Mouse (Mus musculus): ENCODE measurements around the gene Scd1. TPM values are rescaled to one million over a fixed set of nuclear protein-coding genes. Genes with fewer than 3 reads are reported as not detected.

Gene Scd1
- polyA plus RNA-seq (2016; fragmentation: Nextera tagmentation; extraction: Ambion mirVana), result 15.3 and 17.9 TPM in 2 replicates

DNA sequence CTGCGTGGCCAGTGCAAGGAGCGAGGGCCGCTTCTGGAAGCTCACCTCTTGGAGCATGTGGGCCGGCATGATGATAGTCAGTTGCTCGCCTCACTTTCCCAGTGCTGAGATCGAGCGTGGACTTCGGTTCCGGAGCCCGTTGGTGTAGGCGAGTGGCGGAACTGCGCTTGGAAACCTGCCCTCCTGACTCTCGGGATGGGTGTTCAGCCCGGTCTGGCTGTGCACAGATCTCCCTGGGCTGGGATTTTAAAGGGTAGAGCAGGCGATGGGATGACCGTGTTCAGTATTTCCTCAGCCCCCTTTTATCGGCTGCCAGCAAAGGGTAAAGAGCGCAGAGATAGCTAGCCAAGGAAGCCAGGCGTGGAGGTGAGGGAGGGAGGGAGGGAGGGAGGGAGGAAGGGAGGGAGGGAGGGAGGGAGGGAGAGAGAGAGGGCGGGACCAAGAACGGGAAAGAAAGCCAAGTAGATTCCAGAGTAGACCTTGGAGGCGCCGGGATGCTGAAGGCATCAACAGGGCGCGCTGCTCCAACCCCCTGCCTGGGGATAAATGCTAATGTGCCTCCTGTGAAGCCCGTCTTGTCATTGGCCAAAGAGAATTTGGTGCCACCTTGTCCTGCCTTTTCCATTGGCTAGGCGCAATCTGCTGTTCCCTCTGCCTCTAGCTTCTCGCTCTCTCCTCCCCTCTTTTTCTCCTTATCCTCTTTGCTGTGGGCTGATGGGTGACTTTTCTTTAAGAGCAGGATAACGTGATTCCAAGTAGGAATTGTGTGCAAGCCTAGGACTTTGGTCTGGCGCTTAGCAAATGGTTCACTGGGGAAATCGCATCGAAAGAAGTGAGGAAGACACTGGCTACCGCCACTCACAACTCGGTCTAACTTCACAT is at the start of gene Scd1:
Gene Scd1, minus strand, starts transcription at position 539 of the 882 bp plus-strand sequence.
- peak; percentile 90 for DNase-seq (ENCODE audit: low spot score)
- H3K9me3 ChIP-seq, result no peaks in the 10 kb centered on the region
- peak within 1 kb of the TSS; percentile 89 for H3K27ac ChIP-seq (replicated peaks)
- peak within 1 kb of the TSS; percentile 64 for H3K4me3 ChIP-seq
- H3K36me3 ChIP-seq (replicated peaks), result peaks cover 36% of the 10 kb centered on the region
- H3K27me3 ChIP-seq (replicated peaks; ENCODE audit: low read depth, poor library complexity, severe bottlenecking), result peaks cover 12% of the 10 kb centered on the region; the same call in 1 of the 2 replicates
- WGBS, result under 1% methylated on average over 34 of the region's 35 CpGs
- H3K4me1 ChIP-seq, result peaks cover 32% of the 10 kb centered on the region

DNA sequence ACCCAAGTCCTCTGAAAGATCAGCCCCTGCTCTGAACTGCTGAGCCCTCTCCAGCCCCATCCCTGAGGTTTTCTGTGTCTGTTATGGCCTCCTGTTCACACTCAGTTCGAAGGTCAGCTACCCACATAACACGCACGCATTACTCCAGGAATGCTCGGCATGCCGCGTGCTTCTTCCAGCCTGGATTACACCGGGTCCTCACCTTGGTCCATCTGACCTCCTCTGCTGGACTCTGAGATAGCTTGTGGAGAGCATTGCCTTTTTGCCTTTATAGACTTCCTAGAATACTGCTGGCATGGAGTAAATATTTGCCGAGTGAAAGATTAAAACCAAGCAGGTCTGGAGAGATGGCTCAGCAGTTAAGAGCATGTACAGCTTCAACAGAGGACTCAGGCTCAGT is 47.7 kb upstream of the Scd1 start:
- Histone ChIP-seq H3K9me3 (no peaks in the 10 kb centered on the region), H3K4me1 (peaks cover 7% of the 10 kb centered on the region; the same call in 1 of the 2 replicates), H3K27me3 (replicated peaks; ENCODE audit: low read depth, poor library complexity, severe bottlenecking) (no peaks in the 10 kb centered on the region), H3K4me3 (no peak overlapping the region), H3K36me3 (replicated peaks) (no peaks in the 10 kb centered on the region), H3K27ac (replicated peaks) (no peak overlapping the region)
- no peak for DNase-seq (ENCODE audit: low spot score)
- whole genome bisulfite sequencing, result 84% methylated on average over 8 of the region's 8 CpGs

DNA sequence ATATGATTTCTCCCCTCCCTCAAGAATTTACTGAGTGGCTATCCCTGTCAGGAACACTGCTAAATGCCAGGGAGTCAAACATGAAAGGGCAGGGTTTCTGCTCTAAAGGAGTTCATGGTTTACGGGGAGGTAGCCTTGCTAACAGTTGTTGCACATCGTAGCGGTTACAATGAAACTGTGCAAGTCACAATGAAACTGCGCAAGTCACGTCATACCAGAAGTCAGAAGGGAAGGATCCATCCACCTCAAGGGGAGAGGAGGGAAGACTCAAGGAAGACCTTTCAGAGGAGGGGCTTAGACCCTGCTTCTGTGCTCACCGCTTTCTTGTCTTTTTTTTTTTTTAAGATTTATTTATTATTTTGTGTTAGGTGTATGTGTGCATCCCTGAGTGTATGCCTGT is 47.2 kb upstream of the Scd1 start:
- WGBS, result 91% methylated on average over 6 of the region's 6 CpGs
- H3K4me1 ChIP-seq, result peaks cover 7% of the 10 kb centered on the region; the same call in 1 of the 2 replicates
- no peak for DNase-seq (ENCODE audit: low spot score)

GRCm38 (mm10) chr19:44447927-44448326 is 40.2 kb upstream of the Scd1 start:
- no peak overlapping the region for H3K4me3 ChIP-seq
- 0 out of 2 replicates have a peak, but pooled peaks cover 3% of the 10 kb centered on the region for H3K4me1 ChIP-seq
- H3K9me3 ChIP-seq, result no peaks in the 10 kb centered on the region
- no peak for DNase-seq (ENCODE audit: low spot score)
- no peak overlapping the region for H3K27ac ChIP-seq (replicated peaks)
- WGBS, result 88% methylated on average over 4 of the region's 4 CpGs
- H3K27me3 ChIP-seq (replicated peaks; ENCODE audit: low read depth, poor library complexity, severe bottlenecking), result no peaks in the 10 kb centered on the region
- no peaks in the 10 kb centered on the region for H3K36me3 ChIP-seq (replicated peaks)

More for the DNA sequence above, 47.2 kb upstream of the Scd1 start:
- Histone ChIP-seq H3K27ac (replicated peaks) (no peak overlapping the region), H3K36me3 (replicated peaks) (no peaks in the 10 kb centered on the region), H3K9me3 (no peaks in the 10 kb centered on the region), H3K27me3 (replicated peaks; ENCODE audit: low read depth, poor library complexity, severe bottlenecking) (no peaks in the 10 kb centered on the region), H3K4me3 (no peak overlapping the region)

GRCm38 (mm10) chr19:44445755-44446154 is 38.1 kb upstream of the Scd1 start:
- H3K27me3 ChIP-seq (replicated peaks; ENCODE audit: low read depth, poor library complexity, severe bottlenecking), result no peaks in the 10 kb centered on the region
- WGBS, result 91% methylated on average over 3 of the region's 3 CpGs

DNA sequence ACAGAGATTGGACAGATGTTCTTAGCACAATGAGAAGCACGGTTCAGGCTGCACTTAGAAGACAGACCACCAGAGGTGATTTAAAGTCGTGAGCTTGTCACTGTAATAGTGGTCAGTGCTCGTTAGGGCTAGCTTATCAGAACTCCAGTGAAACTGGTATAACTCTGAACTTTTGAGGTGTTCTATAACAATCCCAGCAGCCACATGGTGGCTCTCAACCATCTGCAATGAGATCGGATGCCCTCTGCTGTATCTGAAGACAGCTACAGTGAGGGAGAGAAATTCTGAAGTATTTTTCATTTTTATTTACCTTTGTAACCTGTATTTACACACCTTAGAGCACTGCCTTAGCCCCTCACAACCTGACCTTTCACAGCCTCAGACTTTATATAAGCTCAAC is 31.6 kb upstream of the Scd1 start:
- H3K4me3 ChIP-seq, result no peak overlapping the region
- no peaks in the 10 kb centered on the region for H3K4me1 ChIP-seq
- 58% methylated on average over 4 of the region's 4 CpGs for WGBS
- H3K27ac ChIP-seq (replicated peaks), result no peak overlapping the region
- no peaks in the 10 kb centered on the region for H3K9me3 ChIP-seq
- no peaks in the 10 kb centered on the region for H3K36me3 ChIP-seq (replicated peaks)
- no peak for DNase-seq (ENCODE audit: low spot score)
- H3K27me3 ChIP-seq (replicated peaks; ENCODE audit: low read depth, poor library complexity, severe bottlenecking), result no peaks in the 10 kb centered on the region

More at GRCm38 (mm10) chr19:44445755-44446154, 38.1 kb upstream of the Scd1 start:
- Histone ChIP-seq H3K4me3 (no peak overlapping the region), H3K27ac (replicated peaks) (no peak overlapping the region), H3K9me3 (no peaks in the 10 kb centered on the region), H3K4me1 (0 out of 2 replicates have a peak, but pooled peaks cover 3% of the 10 kb centered on the region), H3K36me3 (replicated peaks) (no peaks in the 10 kb centered on the region)
- no peak for DNase-seq (ENCODE audit: low spot score)

DNA sequence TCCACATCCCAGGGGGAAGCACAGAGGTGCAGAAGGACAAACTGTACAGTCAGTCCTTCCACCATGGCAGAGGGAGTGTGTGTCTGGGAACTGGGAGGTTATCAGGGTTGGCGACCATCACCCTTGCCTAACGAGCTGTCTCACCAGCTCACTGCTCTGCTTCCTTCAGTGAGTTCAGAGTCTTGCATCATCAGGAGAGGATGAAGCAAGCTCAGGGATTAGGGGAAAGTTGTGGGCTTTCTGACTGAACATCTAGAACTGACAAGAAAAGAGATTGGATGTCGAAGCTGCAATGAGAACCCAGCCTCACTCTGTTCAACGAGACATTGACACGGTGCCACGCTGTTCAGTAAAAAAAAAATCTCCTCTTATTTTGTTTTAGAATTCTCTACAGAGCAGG is 30.3 kb upstream of the Scd1 start:
- Histone ChIP-seq H3K4me3 (no peak overlapping the region), H3K4me1 (no peaks in the 10 kb centered on the region), H3K27ac (replicated peaks) (no peak overlapping the region), H3K36me3 (replicated peaks) (no peaks in the 10 kb centered on the region), H3K9me3 (no peaks in the 10 kb centered on the region), H3K27me3 (replicated peaks; ENCODE audit: low read depth, poor library complexity, severe bottlenecking) (no peaks in the 10 kb centered on the region)
- DNase-seq (ENCODE audit: low spot score), result no peak
- 79% methylated on average over 6 of the region's 6 CpGs for WGBS

GRCm38 (mm10) chr19:44432084-44432483 is 24.4 kb upstream of the Scd1 start:
- WGBS, result 82% methylated on average over 5 of the region's 5 CpGs
- Histone ChIP-seq H3K4me1 (no peaks in the 10 kb centered on the region), H3K27me3 (replicated peaks; ENCODE audit: low read depth, poor library complexity, severe bottlenecking) (no peaks in the 10 kb centered on the region), H3K9me3 (no peaks in the 10 kb centered on the region), H3K36me3 (replicated peaks) (no peaks in the 10 kb centered on the region), H3K4me3 (no peak overlapping the region), H3K27ac (replicated peaks) (no peak overlapping the region)
- no peak for DNase-seq (ENCODE audit: low spot score)

GRCm38 (mm10) chr19:44427721-44428120 is 20.0 kb upstream of the Scd1 start:
- Histone ChIP-seq H3K9me3 (no peaks in the 10 kb centered on the region), H3K27ac (replicated peaks) (no peak overlapping the region), H3K27me3 (replicated peaks; ENCODE audit: low read depth, poor library complexity, severe bottlenecking) (no peaks in the 10 kb centered on the region; the same call in 1 of the 2 replicates), H3K4me1 (no peaks in the 10 kb centered on the region), H3K36me3 (replicated peaks) (no peaks in the 10 kb centered on the region), H3K4me3 (no peak overlapping the region)
- no peak for DNase-seq (ENCODE audit: low spot score)
- 87% methylated on average over 1 of the region's 1 CpGs for WGBS

DNA sequence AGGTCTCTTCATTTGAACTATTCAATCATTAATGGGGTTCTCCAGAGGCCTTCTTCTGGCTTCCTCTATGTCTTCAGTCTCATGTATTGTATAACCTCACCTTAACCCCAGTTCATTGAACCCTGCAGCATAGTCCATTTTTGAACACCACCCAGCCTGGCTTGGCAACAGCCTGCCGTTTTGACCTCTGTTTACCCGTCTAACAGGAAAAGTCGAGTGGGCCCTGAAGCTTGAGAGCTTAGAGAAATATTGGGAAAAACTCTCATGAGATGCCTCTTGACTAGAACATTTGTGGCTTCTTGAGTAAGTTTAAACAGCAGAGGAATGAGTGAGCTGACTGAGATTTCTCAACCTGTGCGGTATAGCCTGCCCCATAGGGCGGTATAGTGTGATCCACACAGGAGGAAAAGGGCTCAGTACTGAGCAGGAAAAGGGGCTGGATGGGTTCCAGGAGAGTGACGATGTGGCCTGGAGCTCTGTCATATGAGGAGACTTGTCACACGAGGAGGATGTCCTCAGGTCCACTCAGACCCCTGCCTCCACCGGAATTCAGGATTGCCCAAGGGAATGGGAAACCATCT is 14.5 kb upstream of the Scd1 start:
- peaks cover 11% of the 10 kb centered on the region for H3K27me3 ChIP-seq (replicated peaks; ENCODE audit: low read depth, poor library complexity, severe bottlenecking)
- no peaks in the 10 kb centered on the region for H3K4me1 ChIP-seq
- DNase-seq (ENCODE audit: low spot score), result no peak
- no peaks in the 10 kb centered on the region for H3K36me3 ChIP-seq (replicated peaks)
- no peak overlapping the region for H3K4me3 ChIP-seq
- WGBS, result 80% methylated on average over 8 of the region's 8 CpGs
- H3K9me3 ChIP-seq, result no peaks in the 10 kb centered on the region
- H3K27ac ChIP-seq (replicated peaks), result no peak overlapping the region

DNA sequence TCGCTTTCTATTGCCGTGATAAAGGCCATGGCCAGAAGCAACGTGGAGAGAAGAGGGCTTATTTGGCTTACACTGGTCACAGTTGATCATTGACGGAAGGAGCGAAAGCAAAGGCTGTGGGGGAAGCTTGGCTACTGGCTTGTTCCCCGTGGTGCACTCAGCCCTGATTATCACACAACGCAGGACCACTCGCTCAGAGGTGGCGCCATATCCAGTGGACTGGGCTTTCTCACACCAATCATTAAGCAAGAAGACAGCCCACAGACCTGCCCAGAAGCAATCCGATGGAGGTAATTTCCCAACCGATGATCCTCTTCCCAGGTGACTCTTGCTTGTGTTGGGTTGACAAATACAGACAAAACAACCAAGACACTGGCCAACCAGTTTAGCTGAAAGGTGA is 11.9 kb upstream of the Scd1 start:
- Histone ChIP-seq H3K27ac (replicated peaks) (no peak overlapping the region), H3K36me3 (replicated peaks) (no peaks in the 10 kb centered on the region), H3K4me1 (no peaks in the 10 kb centered on the region), H3K9me3 (no peaks in the 10 kb centered on the region), H3K4me3 (no peak overlapping the region), H3K27me3 (replicated peaks; ENCODE audit: low read depth, poor library complexity, severe bottlenecking) (peaks cover 24% of the 10 kb centered on the region)
- 58% methylated on average over 11 of the region's 11 CpGs for WGBS
- no peak for DNase-seq (ENCODE audit: low spot score)

DNA sequence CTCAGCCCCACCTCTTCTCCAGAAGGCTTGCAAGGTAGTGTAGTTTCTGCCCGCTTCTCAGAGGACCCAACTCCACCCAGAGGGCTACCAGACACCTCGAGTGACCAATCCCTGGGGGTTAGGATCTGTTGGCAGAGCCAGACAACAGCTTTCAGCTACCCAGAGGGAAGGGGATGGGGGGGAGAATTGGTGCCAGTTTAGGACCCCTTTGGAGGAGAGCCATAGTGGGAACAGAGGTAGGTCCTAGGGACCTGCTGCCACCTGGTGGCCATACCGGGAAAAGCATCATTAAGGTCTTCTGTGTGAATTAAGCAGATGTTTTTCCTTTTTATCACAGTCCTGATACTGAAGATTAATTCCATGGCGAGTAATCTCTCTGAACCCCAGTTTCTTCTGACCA is 11.3 kb upstream of the Scd1 start:
- peaks cover 24% of the 10 kb centered on the region for H3K27me3 ChIP-seq (replicated peaks; ENCODE audit: low read depth, poor library complexity, severe bottlenecking)
- no peaks in the 10 kb centered on the region for H3K9me3 ChIP-seq
- no peaks in the 10 kb centered on the region for H3K4me1 ChIP-seq
- no peaks in the 10 kb centered on the region for H3K36me3 ChIP-seq (replicated peaks)
- peak; percentile 79 for DNase-seq (ENCODE audit: low spot score)
- no peak overlapping the region for H3K4me3 ChIP-seq
- no peak overlapping the region for H3K27ac ChIP-seq (replicated peaks)
- WGBS, result 20% methylated on average over 4 of the region's 4 CpGs

DNA sequence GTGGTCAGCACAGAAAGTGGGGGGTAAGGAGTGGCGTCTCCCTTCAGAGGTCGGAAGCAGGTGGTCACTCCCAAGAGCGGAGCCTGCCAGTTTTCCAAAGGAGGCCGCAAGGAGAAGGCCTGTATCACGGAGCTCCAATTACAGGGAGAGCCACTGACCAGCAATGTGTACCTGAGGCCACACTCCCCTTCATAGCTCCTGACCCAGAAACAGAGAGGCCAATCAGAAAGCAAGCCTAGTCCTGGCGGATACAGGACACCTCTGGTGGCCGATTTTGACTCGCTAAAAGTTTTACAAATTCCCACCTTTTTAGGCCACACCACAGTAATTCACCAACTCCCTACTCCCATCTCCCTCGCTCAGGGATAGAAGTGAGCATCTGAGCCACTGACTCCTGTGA is 10.9 kb upstream of the Scd1 start:
- Histone ChIP-seq H3K27me3 (replicated peaks; ENCODE audit: low read depth, poor library complexity, severe bottlenecking) (peaks cover 24% of the 10 kb centered on the region), H3K9me3 (no peaks in the 10 kb centered on the region), H3K4me1 (no peaks in the 10 kb centered on the region), H3K36me3 (replicated peaks) (no peaks in the 10 kb centered on the region), H3K4me3 (no peak overlapping the region), H3K27ac (replicated peaks) (no peak overlapping the region)
- no peak for DNase-seq (ENCODE audit: low spot score)
- WGBS, result 62% methylated on average over 9 of the region's 9 CpGs

Data from embryonic facial prominence, embryonic 10.5 days (tissue).